Mouse (Mus musculus) adrenal gland, postnatal 10 days (tissue): ENCODE data around the gene G3bp2. TPM values are rescaled to one million over a fixed set of nuclear protein-coding genes. Genes with fewer than 3 reads are reported as not detected.
A peak's percentile ranks its signal among the peaks of the same experiment; 100 is the strongest.
"Not testable (repeated sequence)": the region's sequence is repeated elsewhere in the genome, so short reads cannot be mapped to it uniquely, and the experiment has no call there.

Source experiments
- DNase-seq: peaks from one replicate; pipeline ENCODE4 v3.0.0; 2021; ENCODE audit warnings: mixed read lengths
- long read RNA-seq, 2 experiments: library from polyadenylated mRNA; stranded (forward); transcript quantifications; one replicate each; pipeline ENCODE4 v2.0.0; 2021
- total RNA-seq, 2 experiments: library from RNA; stranded (reverse); gene quantifications; 2 replicates each; pipeline ENCODE4 v1.2.3; 2021

The G3bp2 gene
- total RNA-seq, result 10 to 100 TPM; 92.8 to 96.6 TPM
- long read RNA-seq, experiment 1, full-length matches to known transcripts, result 132 of 192 reads
- long read RNA-seq, experiment 1, partial matches to known transcripts, result 26 of 192 reads
- long read RNA-seq, experiment 1, other reads (novel, unspliced or antisense), result 34 of 192 reads
- long read RNA-seq, experiment 2, full-length matches to known transcripts, result 88 of 110 reads
- long read RNA-seq, experiment 2, partial matches to known transcripts, result 6 of 110 reads
- long read RNA-seq, experiment 2, other reads (novel, unspliced or antisense), result 16 of 110 reads

GRCm38 (mm10) chr5:92083417-92084038 lies at the start of gene G3bp2:
Gene G3bp2 (minus strand): TSS chr5:92083719.
- DNase-seq, result peak; percentile 98

GRCm38 (mm10) chr5:92133006-92133405 lies 49.5 kb upstream of the G3bp2 start:
- DNase-seq, result not testable (repeated sequence)

DNA sequence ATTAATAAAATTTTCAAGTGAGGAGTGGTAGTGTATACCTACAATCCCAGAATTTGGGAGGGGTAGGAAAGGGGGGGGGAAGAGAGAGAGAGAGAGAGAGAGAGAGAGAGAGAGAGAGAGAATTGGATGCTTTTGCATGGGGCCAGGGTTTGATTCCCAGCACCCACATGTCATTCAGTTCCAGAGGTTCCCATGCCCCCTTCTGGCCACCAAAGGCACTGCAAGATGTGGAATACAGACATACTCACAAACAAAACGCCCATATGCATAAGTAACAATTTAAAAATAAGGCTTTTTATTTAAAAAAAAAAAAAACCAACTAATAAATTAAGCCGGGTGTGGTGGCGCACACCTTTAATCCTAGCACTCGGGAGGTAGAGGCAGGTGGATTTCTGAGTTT lies 48.6 kb upstream of the G3bp2 start:
- no peak for DNase-seq

- no peak for DNase-seq
Measured at GRCm38 (mm10) chr5:92130040-92130682, 46.6 kb upstream of the G3bp2 start.

DNA sequence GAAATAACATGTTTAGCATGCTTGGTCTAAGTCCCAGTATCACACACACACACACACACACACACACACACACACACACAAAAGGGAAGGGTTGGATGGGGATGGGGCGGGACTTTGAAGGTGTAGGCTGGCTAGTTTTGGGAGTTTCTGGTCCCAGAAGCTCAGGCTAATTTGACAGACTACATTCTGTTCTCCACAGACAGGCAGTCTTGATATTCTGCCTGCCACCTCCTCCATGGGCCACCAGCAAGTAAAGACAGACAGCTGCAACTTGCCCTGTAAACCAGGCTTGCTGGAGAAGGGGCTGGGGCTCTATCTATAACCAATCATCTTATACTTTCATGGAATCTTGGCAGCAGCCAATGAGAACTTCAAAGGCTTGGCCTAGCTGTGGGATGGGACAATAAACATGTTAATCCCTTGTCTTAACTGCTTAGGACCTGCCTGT lies 45.8 kb upstream of the G3bp2 start:
- DNase-seq, result no peak

DNA sequence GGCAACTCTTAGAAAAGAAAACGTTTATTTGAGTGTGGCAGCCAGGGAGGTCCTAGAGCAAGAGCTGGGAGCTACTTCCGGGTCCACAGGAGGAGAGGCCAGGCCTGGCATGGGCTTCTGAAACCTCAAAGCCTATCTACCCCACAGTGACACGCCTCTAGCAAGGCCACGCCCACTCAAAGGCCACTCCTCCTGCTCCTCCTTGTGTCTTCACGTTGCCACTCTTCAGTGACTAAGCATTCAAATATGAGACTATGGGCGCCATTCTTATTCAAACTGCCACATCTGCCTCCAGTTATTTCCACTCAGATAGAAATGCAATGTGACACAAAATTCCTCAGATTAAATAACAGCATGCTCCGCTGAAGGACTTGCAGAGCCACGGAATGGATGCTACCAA lies 45.1 kb upstream of the G3bp2 start:
- peak; percentile 29 for DNase-seq

DNA sequence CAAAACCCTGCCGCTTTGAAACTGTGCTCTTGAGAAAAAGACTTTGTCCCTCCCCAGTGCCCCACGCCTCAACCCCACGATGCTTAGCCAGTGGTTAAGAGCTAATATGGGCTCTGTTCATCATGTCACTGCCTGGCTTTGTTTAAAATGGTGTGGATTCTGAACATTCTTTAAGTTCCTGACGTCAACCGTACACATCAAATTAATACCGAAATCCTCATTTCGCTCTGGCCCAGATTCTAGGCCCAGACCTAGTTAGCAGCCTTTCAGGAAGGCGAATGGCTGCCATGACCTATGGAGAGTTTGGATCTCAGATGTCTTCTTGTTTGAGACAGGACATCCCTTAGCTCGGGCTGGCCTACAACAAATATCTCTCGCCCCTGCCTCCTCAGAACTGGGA lies 44.2 kb upstream of the G3bp2 start:
- no peak for DNase-seq

- DNase-seq, result no peak
Measured at GRCm38 (mm10) chr5:92127141-92127625, 43.7 kb upstream of the G3bp2 start.

DNA sequence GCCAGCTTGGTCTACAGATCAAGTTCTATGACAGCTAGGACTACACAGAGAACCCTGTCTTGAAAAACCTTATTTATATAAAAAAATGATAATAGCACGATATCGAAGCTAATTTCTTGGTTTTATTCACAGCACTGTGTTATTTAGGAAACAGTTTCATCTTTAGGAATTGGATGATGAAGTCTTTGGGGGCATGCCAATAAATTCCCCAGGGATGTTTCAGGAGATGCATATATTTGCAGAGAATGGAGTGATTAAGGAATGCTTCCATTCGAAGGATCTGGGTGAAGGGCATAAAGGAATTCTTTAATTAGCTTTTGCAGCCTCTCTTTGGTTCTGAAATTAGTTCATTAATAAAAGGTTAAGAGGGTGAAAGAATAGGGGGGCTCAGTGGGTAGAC lies 41.9 kb upstream of the G3bp2 start:
- no peak for DNase-seq

- no peak for DNase-seq
Measured at GRCm38 (mm10) chr5:92121636-92122035, 38.1 kb upstream of the G3bp2 start.

DNA sequence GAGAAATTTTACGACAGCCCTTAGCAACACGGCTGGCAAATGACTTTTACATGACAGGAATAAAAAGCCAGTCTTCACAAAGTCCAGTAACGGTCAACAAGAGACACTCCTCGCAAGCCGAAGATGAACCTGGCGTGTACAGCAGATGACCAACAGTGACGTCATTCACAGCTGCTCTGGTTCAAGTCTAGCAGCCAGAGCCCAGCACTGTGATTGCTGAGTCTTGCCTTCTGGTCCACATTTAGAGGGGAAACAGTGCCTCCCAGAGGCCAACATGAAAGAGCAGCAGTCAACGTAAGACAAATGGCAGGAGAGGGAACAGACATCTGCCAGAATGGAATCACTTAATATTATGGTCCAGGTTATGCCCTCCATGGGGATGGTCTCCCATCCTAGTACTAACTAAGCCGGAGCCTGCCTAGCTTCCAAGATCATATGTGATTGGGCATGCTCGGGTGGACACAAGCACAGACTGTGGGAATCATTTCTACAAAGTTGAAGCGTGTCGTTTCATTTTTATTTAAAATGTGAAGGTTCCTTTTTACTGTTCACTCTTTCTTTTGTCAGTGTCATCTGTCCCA lies 34.4 kb upstream of the G3bp2 start:
- peak; percentile 73 for DNase-seq

DNA sequence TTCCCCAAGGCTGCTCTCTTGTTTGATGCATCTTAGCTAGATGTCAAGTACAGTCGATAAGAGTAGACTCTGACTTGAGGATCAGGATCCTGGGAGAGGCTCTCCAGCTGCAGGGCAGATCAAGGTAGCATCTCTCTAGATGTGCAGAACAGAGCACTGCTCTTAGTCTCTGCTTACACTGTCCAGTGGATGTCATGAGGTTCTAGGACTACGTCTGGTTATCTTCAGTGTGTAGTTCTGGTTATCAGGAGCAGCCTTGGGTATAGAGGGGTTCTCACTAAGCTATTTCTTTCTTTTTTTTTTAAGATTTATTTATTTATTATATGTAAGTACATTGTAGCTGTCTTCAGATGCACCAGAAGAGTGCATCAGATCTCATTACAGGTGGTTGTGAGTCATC lies 31.4 kb upstream of the G3bp2 start:
- DNase-seq, result no peak

DNA sequence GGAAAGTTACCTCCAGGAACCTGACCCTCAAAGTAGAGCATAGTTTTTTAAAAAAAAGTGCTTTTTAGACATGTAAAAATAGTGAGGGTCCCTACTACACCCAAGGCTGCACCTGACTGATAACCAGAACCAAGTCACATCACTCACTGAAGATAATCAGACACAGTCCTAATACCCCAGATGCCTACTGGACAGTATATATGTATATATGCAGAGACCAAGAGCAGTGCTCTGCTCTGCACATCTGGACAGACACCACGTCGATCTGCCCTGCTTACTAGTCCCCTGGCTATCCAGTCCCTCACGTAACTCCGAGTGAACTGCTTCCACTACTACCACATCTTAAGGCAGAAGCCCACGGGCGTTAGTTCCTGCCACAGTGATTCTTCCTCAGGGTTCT lies 30.7 kb upstream of the G3bp2 start:
- DNase-seq, result no peak

GRCm38 (mm10) chr5:92113484-92113883 lies 30.0 kb upstream of the G3bp2 start:
- no peak for DNase-seq

- DNase-seq, result no peak
Measured at GRCm38 (mm10) chr5:92112585-92112984, 29.1 kb upstream of the G3bp2 start.

DNA sequence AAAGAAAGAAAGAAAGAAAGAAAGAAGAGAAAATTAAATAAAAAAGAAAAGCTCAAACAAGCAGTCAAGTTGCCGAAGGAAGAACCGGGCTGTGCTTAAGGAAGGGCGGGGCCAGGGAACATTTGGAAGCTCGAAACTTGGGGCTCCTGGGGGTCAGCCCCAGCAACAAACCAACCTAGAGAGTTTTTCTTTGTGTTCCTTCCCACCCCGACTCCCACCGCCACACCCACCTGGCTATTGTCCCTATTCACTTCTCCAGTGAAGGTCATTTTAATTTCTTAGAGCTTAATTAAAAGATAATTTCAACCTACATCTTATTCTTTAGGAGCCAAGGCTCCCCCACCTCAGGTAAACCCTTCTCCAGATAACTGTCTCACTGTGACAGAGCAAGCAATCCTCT lies 28.7 kb upstream of the G3bp2 start:
- DNase-seq, result no peak

- DNase-seq, result peak; percentile 61
Measured at GRCm38 (mm10) chr5:92110818-92111355, 27.4 kb upstream of the G3bp2 start.

DNA sequence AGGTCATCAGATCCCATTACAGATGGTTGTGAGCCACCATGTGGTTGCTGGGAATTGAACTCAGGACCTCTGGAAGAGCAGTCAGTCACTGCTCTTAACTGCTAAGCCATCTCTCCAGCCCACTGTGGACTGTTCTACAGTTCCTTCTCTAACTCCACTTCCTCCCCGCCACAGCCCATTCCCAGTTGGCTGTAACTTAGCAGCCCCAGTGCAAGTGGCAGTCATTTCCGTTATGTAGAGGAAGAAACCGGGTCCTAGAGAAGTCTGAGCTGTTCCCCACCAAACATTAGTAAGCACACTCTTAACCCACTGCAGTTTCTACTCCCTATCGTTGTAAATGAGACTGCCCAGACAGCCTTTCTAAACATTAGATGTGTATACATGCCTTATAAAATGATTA lies 23.8 kb upstream of the G3bp2 start:
- no peak for DNase-seq

GRCm38 (mm10) chr5:92106327-92107125 lies 23.0 kb upstream of the G3bp2 start:
- no peak for DNase-seq

DNA sequence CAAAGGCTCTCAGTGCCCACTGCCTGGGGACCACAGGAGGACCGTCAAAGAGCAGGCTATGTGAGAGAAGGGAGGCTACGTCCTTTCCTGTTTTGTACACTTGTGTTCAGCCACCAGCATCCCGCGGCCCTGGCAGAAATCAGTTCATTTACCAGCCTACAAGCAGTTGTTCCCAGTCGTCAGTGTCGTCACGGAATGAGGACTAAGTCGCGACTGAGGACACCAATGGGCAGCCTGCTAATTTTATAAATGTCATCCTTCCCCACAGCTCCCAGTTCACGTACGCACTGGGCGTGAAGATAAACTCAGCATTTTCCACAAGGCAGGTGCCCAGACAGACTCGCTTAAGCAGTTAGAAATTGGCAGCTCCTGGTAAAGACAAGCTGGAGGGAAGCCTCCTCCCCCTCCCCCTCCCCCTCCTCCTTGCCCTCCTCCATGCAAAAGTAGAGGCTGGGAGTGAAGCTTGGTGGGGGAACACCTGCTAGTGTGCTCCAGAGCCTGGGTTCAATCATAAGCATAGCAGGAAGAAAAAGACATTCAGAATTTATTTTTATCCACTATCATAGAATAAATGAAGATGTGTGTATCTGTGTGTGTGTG lies 20.4 kb upstream of the G3bp2 start:
- DNase-seq, result no peak

GRCm38 (mm10) chr5:92103062-92103461 lies 19.5 kb upstream of the G3bp2 start:
- no peak for DNase-seq
